Mouse (Mus musculus) kidney, adult 18-20 months (tissue): Measurements from ENCODE around the gene Mmp23.
A peak's percentile ranks its signal among the peaks of the same experiment; 100 is the strongest.

Experiments
- DNase-seq: peaks from one replicate; pipeline ENCODE4 v3.0.0; 2021

Mmp23 gene

GRCm38 (mm10) chr4:155601091-155601996, 51.8 kb downstream of the Mmp23 start, which contains the start of gene Slc35e2:
Gene Slc35e2 (plus strand): TSS chr4:155601416.
- DNase-seq: peak; percentile 99
